Mouse (Mus musculus): ENCODE data around the gene Samd3. TPM values are rescaled to one million over a fixed set of nuclear protein-coding genes. Genes with fewer than 3 reads are reported as not detected.

Samd3 gene
- polyA plus RNA-seq, 1 experiment from 2014 or later: 0.29 TPM

- DNase-seq (ENCODE audit: low spot score): no peak
- H3K9ac ChIP-seq: no peak overlapping the region
These were observed 2.7 kb downstream of the Samd3 start for GRCm38 (mm10) chr10:26232071-26232653.

GRCm38 (mm10) chr10:26238559-26238958 is 9.1 kb downstream of the Samd3 start:
- Histone ChIP-seq H3K27ac (no peak overlapping the region), H3K9me3 (ENCODE audit: control insufficient read depth, low read length) (no peaks in the 10 kb centered on the region), H3K4me2 (replicated peaks) (no peak overlapping the region), H3K4me3 (replicated peaks; ENCODE audit: low read length) (no peak overlapping the region), H3K27me3 (ENCODE audit: control insufficient read depth, insufficient read depth, low read length) (no peaks in the 10 kb centered on the region), H3K36me3 (replicated peaks; ENCODE audit: control insufficient read depth, insufficient read depth) (no peaks in the 10 kb centered on the region), H3K9ac (no peak overlapping the region), H3K4me1 (replicated peaks; ENCODE audit: control insufficient read depth, insufficient read depth, low read length) (no peaks in the 10 kb centered on the region)
- WGBS: 60% methylated on average over 4 of the region's 4 CpGs
- no peak for ATAC-seq (ENCODE audit: low FRiP score)
- no peak for DNase-seq (ENCODE audit: low spot score)

More at GRCm38 (mm10) chr10:26232071-26232653, 2.7 kb downstream of the Samd3 start:
- H3K36me3 ChIP-seq (replicated peaks; ENCODE audit: control insufficient read depth, insufficient read depth): no peaks in the 10 kb centered on the region
- no peaks in the 10 kb centered on the region for H3K4me1 ChIP-seq (replicated peaks; ENCODE audit: control insufficient read depth, insufficient read depth, low read length)
- WGBS: 89% methylated on average over 3 of the region's 3 CpGs
- H3K9me3 ChIP-seq (ENCODE audit: control insufficient read depth, low read length): no peaks in the 10 kb centered on the region
- H3K27ac ChIP-seq: no peak overlapping the region
- no peaks in the 10 kb centered on the region for H3K27me3 ChIP-seq (ENCODE audit: control insufficient read depth, insufficient read depth, low read length)
- ATAC-seq (ENCODE audit: low FRiP score): no peak
- no peak overlapping the region for H3K4me2 ChIP-seq (replicated peaks)
- no peak overlapping the region for H3K4me3 ChIP-seq (replicated peaks; ENCODE audit: low read length)

- Histone ChIP-seq H3K4me1 (replicated peaks; ENCODE audit: control insufficient read depth, insufficient read depth, low read length) (no peaks in the 10 kb centered on the region), H3K27me3 (ENCODE audit: control insufficient read depth, insufficient read depth, low read length) (no peaks in the 10 kb centered on the region), H3K4me2 (replicated peaks) (no peak overlapping the region), H3K9me3 (ENCODE audit: control insufficient read depth, low read length) (no peaks in the 10 kb centered on the region), H3K36me3 (replicated peaks; ENCODE audit: control insufficient read depth, insufficient read depth) (no peaks in the 10 kb centered on the region), H3K9ac (no peak overlapping the region), H3K27ac (no peak overlapping the region), H3K4me3 (replicated peaks; ENCODE audit: low read length) (no peak overlapping the region)
- DNase-seq (ENCODE audit: low spot score) (no peak), ATAC-seq (ENCODE audit: low FRiP score) (no peak)
- 83% methylated on average over 1 of the region's 1 CpGs for WGBS
These were observed 9.6 kb downstream of the Samd3 start for GRCm38 (mm10) chr10:26239090-26239489.

GRCm38 (mm10) chr10:26243203-26243602 is 13.7 kb downstream of the Samd3 start:
- no peak overlapping the region for H3K9ac ChIP-seq
- no peak overlapping the region for H3K4me3 ChIP-seq (replicated peaks; ENCODE audit: low read length)
- ATAC-seq (ENCODE audit: low FRiP score) (no peak), DNase-seq (ENCODE audit: low spot score) (no peak)
- 88% methylated on average over 3 of the region's 3 CpGs for WGBS
- no peaks in the 10 kb centered on the region for H3K27me3 ChIP-seq (ENCODE audit: control insufficient read depth, insufficient read depth, low read length)
- no peaks in the 10 kb centered on the region for H3K4me1 ChIP-seq (replicated peaks; ENCODE audit: control insufficient read depth, insufficient read depth, low read length)
- H3K4me2 ChIP-seq (replicated peaks): no peak overlapping the region
- H3K9me3 ChIP-seq (ENCODE audit: control insufficient read depth, low read length): no peaks in the 10 kb centered on the region
- H3K36me3 ChIP-seq (replicated peaks; ENCODE audit: control insufficient read depth, insufficient read depth): no peaks in the 10 kb centered on the region
- H3K27ac ChIP-seq: no peak overlapping the region

GRCm38 (mm10) chr10:26244466-26244865 is 15.0 kb downstream of the Samd3 start:
- DNase-seq (ENCODE audit: low spot score) (no peak), ATAC-seq (ENCODE audit: low FRiP score) (no peak)
- Histone ChIP-seq H3K9ac (no peak overlapping the region), H3K4me2 (replicated peaks) (no peak overlapping the region), H3K4me3 (replicated peaks; ENCODE audit: low read length) (no peak overlapping the region), H3K27ac (no peak overlapping the region), H3K4me1 (replicated peaks; ENCODE audit: control insufficient read depth, insufficient read depth, low read length) (no peaks in the 10 kb centered on the region), H3K27me3 (ENCODE audit: control insufficient read depth, insufficient read depth, low read length) (no peaks in the 10 kb centered on the region), H3K9me3 (ENCODE audit: control insufficient read depth, low read length) (no peaks in the 10 kb centered on the region), H3K36me3 (replicated peaks; ENCODE audit: control insufficient read depth, insufficient read depth) (no peaks in the 10 kb centered on the region)
- 82% methylated on average over 6 of the region's 6 CpGs for whole genome bisulfite sequencing

- H3K4me2 ChIP-seq (replicated peaks): no peak overlapping the region
- H3K4me3 ChIP-seq (replicated peaks; ENCODE audit: low read length): no peak overlapping the region
- DNase-seq (ENCODE audit: low spot score) (no peak), ATAC-seq (ENCODE audit: low FRiP score) (no peak)
- H3K27ac ChIP-seq: no peak overlapping the region
- H3K9me3 ChIP-seq (ENCODE audit: control insufficient read depth, low read length): no peaks in the 10 kb centered on the region
- H3K27me3 ChIP-seq (ENCODE audit: control insufficient read depth, insufficient read depth, low read length): no peaks in the 10 kb centered on the region
- no peaks in the 10 kb centered on the region for H3K4me1 ChIP-seq (replicated peaks; ENCODE audit: control insufficient read depth, insufficient read depth, low read length)
- no peak overlapping the region for H3K9ac ChIP-seq
- H3K36me3 ChIP-seq (replicated peaks; ENCODE audit: control insufficient read depth, insufficient read depth): no peaks in the 10 kb centered on the region
- 90% methylated on average over 7 of the region's 7 CpGs for WGBS
These were observed 20.1 kb downstream of the Samd3 start for GRCm38 (mm10) chr10:26249426-26250165.

GRCm38 (mm10) chr10:26259908-26260307 is 30.4 kb downstream of the Samd3 start:
- H3K4me2 ChIP-seq (replicated peaks): no peak overlapping the region
- ATAC-seq (ENCODE audit: low FRiP score) (no peak), DNase-seq (ENCODE audit: low spot score) (no peak)
- no peaks in the 10 kb centered on the region for H3K4me1 ChIP-seq (replicated peaks; ENCODE audit: control insufficient read depth, insufficient read depth, low read length)
- no peak overlapping the region for H3K9ac ChIP-seq
- whole genome bisulfite sequencing: 84% methylated on average over 4 of the region's 4 CpGs
- H3K9me3 ChIP-seq (ENCODE audit: control insufficient read depth, low read length): no peaks in the 10 kb centered on the region
- H3K27me3 ChIP-seq (ENCODE audit: control insufficient read depth, insufficient read depth, low read length): no peaks in the 10 kb centered on the region
- H3K27ac ChIP-seq: no peak overlapping the region
- H3K36me3 ChIP-seq (replicated peaks; ENCODE audit: control insufficient read depth, insufficient read depth): no peaks in the 10 kb centered on the region
- H3K4me3 ChIP-seq (replicated peaks; ENCODE audit: low read length): no peak overlapping the region

GRCm38 (mm10) chr10:26263744-26264459 is 34.4 kb downstream of the Samd3 start:
- no peaks in the 10 kb centered on the region for H3K9me3 ChIP-seq (ENCODE audit: control insufficient read depth, low read length)
- no peaks in the 10 kb centered on the region for H3K27me3 ChIP-seq (ENCODE audit: control insufficient read depth, insufficient read depth, low read length)
- no peaks in the 10 kb centered on the region for H3K4me1 ChIP-seq (replicated peaks; ENCODE audit: control insufficient read depth, insufficient read depth, low read length)
- H3K27ac ChIP-seq: no peak overlapping the region
- no peak overlapping the region for H3K9ac ChIP-seq
- H3K4me3 ChIP-seq (replicated peaks; ENCODE audit: low read length): no peak overlapping the region
- ATAC-seq (ENCODE audit: low FRiP score) (no peak), DNase-seq (ENCODE audit: low spot score) (no peak)
- H3K4me2 ChIP-seq (replicated peaks): no peak overlapping the region
- no peaks in the 10 kb centered on the region for H3K36me3 ChIP-seq (replicated peaks; ENCODE audit: control insufficient read depth, insufficient read depth)
- WGBS: 80% methylated on average over 3 of the region's 3 CpGs

GRCm38 (mm10) chr10:26275414-26275813 is 45.9 kb downstream of the Samd3 start:
- Histone ChIP-seq H3K4me2 (replicated peaks) (no peak overlapping the region), H3K4me3 (replicated peaks; ENCODE audit: low read length) (no peak overlapping the region), H3K36me3 (replicated peaks; ENCODE audit: control insufficient read depth, insufficient read depth) (peaks cover 54% of the 10 kb centered on the region), H3K9ac (no peak overlapping the region), H3K27me3 (ENCODE audit: control insufficient read depth, insufficient read depth, low read length) (no peaks in the 10 kb centered on the region), H3K27ac (no peak overlapping the region), H3K9me3 (ENCODE audit: control insufficient read depth, low read length) (no peaks in the 10 kb centered on the region), H3K4me1 (replicated peaks; ENCODE audit: control insufficient read depth, insufficient read depth, low read length) (no peaks in the 10 kb centered on the region)
- DNase-seq (ENCODE audit: low spot score) (no peak), ATAC-seq (ENCODE audit: low FRiP score) (no peak)
- WGBS: 96% methylated on average over 6 of the region's 6 CpGs

Data from hindbrain, embryonic 14.5 days (tissue).